Mouse (Mus musculus) stomach, postnatal 0 days (tissue): Measurements from ENCODE around the gene Ctf1. TPM values are rescaled to one million over a fixed set of nuclear protein-coding genes. Genes with fewer than 3 reads are reported as not detected.
A peak's percentile ranks its signal among the peaks of the same experiment; 100 is the strongest.

Experiments
- ATAC-seq: fragments of 200-750 bp; cut with Nextera tagmentation; 2 replicates; pipeline ENCODE4 v1.8.0; 2017; ENCODE audit not compliant: low FRiP score, low TSS enrichment
- DNase-seq: peaks from one replicate; pipeline ENCODE4 v3.0.0-alpha.2; 2016; ENCODE audit warnings: low spot score
- H3K27ac ChIP-seq: fragments of 300-500 bp; sonication (generic); replicated peaks from 2 replicates; pipeline ENCODE4 v1.5.1; 2014; ENCODE audit warnings: mild to moderate bottlenecking, control low read depth
- H3K27me3 ChIP-seq: fragments of 300-500 bp; sonication (generic); 2 replicates; pipeline ENCODE4 v1.6.1; 2014; ENCODE audit warnings: low read length; ENCODE audit not compliant: control insufficient read depth, insufficient read depth
- H3K36me3 ChIP-seq: fragments of 300-500 bp; sonication (generic); 2 replicates; pipeline ENCODE4 v1.6.1; 2014; ENCODE audit warnings: low read length, mixed read lengths; ENCODE audit not compliant: control insufficient read depth, insufficient read depth
- H3K4me1 ChIP-seq: fragments of 300-500 bp; sonication (generic); replicated peaks from 2 replicates; pipeline ENCODE4 v1.6.1; 2014; ENCODE audit warnings: antibody characterized with exemption; ENCODE audit not compliant: control insufficient read depth, insufficient read depth
- H3K4me2 ChIP-seq: fragments of 300-500 bp; sonication (generic); replicated peaks from 2 replicates; pipeline ENCODE4 v1.6.1; 2014; ENCODE audit warnings: low read depth, mild to moderate bottlenecking, control low read depth, moderate library complexity
- H3K4me3 ChIP-seq: fragments of 300-500 bp; sonication (generic); 2 replicates; pipeline ENCODE4 v1.5.1; 2014; ENCODE audit warnings: low read depth, low read length, control low read depth
- H3K9ac ChIP-seq: fragments of 300-500 bp; sonication (generic); 2 replicates; pipeline ENCODE4 v1.6.1; 2014; ENCODE audit warnings: mild to moderate bottlenecking, low read length, control low read depth, mixed read lengths
- H3K9me3 ChIP-seq: fragments of 300-500 bp; sonication (generic); 2 replicates; pipeline ENCODE4 v1.6.1; 2016; ENCODE audit warnings: low read length; ENCODE audit not compliant: control insufficient read depth
- CTCF ChIP-seq: IDR thresholded peaks from 2 replicates; pipeline ENCODE4 v1.5.1; 2016; ENCODE audit warnings: antibody characterized with exemption, low read depth, mild to moderate bottlenecking, moderate library complexity
- EP300 ChIP-seq: optimal IDR thresholded peaks from 2 replicates; pipeline ENCODE3; 2016; ENCODE audit warnings: antibody characterized with exemption
- WGBS: fragments of 180-500 bp; shearing (Covaris S2); extraction: QIAGEN DNeasy Blood & Tissue Kit; methylation state at CpG from one replicate; pipeline ENCODE4 v1.1.7; 2014; 5-methylcytosine and 5-hydroxymethylcytosine counted together
- polyA plus RNA-seq: library from polyadenylated mRNA; unstranded; fragments of >200 nt; fragmentation: Nextera tagmentation; extraction: Ambion mirVana; gene quantifications from 2 replicates; pipeline ENCODE4 v1.2.1, GENCODE M21; 2015

The Ctf1 gene
- polyA plus RNA-seq, 1 experiment from 2014 or later = 13.4 TPM

DNA sequence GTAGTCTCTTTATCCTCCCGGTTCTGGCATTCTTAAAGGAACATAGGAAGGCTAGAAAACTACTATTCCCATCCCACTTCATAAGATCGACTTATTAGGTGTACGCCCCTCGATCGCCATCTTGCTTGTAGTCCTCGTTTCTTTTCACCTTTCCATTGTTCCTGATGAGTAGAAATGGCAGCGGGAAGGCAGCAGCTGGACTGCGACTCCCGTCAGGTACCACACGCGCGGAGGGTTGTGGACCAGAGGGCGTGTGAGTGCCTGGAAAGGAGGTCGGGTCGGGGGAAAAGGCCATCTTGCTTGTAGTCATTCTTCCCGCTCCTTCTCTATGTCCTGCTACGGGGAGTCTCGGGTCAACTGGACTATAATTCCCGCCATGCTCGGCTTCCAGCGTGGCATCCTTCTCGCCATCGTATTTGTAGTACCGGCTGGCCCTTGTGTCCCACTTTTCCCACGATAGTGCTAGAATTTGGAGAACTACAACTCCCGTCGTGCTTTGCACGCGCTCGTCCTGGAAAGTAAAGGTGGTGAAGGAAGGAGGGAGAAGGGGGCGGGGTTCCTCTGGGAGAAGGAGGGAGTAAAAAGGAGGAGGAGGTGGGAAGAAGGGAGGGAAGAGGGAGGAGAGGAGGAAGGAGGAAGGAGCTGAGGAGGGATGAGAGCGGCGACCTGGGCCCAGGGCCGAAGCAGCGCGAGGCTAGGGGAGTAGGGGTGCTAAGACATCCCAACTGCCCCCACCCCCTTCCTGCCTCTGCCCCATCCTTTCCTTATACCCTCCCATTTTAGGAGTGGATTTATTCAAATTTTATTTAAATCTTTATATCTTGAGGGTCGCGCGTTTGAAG, 33.3 kb downstream of the Ctf1 start:
- Histone ChIP-seq H3K27ac (peak overlapping the region; percentile 79), H3K9me3 (no peaks in the 10 kb centered on the region), H3K36me3 (peaks cover 7% of the 10 kb centered on the region), H3K4me3 (peak overlapping the region; percentile 72), H3K4me1 (peaks cover 4% of the 10 kb centered on the region), H3K9ac (peak overlapping the region; percentile 76), H3K27me3 (no peaks in the 10 kb centered on the region), H3K4me2 (peak overlapping the region; percentile 97)
- WGBS = under 1% methylated on average over 33 of the region's 39 CpGs
- DNase-seq (peak; percentile 96), ATAC-seq (peak; percentile 95)
- TF ChIP-seq CTCF (peak; percentile 9; the same call in 1 of the 2 replicates), EP300 (no peak)

DNA sequence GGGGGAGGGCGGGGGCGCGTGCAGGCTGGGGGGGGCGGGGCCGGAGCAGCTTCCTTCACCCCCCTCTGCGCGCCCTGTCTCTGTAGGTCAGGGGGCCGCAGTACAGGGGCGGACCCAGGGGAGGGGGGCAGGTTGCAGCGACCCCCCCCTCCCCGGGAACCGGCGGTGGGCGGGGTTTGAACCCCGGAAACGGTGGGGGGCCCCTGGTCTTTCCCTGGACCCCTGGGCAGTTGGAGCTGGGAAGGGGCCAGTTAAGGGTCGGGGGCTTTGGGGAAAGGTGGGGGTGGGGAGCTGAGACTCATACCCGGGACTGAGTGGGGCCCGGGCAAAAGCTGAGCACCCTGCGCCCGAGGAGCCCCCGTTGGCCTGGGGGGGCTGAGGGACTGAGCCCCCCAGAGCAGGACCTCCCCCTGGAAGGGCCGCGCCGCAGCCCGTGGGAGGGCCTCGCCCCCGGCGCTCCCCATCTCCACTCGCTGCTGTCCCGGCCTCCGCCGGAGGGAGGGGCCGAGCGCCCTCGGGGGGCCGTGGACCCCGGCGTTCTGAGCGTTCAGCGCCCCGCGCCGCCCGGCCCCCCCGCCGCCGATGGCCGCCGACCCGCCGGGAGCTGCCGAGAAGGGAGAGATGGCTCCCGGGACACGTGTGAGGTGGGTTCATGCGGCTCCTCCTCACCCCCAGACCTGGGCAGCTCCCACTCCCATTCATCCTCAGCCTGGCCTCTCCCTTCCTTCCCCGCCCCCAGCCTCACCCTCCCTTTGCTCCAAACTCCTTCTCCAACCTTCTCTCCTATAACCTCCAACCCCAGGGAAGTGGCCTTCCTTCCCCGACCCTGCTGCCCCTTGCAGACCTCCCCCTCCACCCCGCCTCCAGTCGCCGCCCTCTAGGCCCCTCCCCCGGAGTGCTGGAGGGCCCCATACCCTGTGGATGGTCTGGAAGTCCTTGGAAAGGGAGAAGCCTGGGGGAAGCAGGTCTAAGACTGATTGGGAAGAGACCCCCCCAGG, 34.3 kb downstream of the Ctf1 start:
- Histone ChIP-seq H3K4me1 (peaks cover 4% of the 10 kb centered on the region), H3K27ac (peak overlapping the region; percentile 56), H3K4me3 (peak overlapping the region; percentile 72), H3K4me2 (peak overlapping the region; percentile 97), H3K9me3 (no peaks in the 10 kb centered on the region), H3K27me3 (no peaks in the 10 kb centered on the region), H3K9ac (peak overlapping the region; percentile 76), H3K36me3 (peaks cover 12% of the 10 kb centered on the region)
- WGBS = under 1% methylated on average over 38 of the region's 62 CpGs
- TF ChIP-seq CTCF = no peak
- TF ChIP-seq EP300 = no peak
- ATAC-seq = no peak
- DNase-seq = peak; percentile 41

DNA sequence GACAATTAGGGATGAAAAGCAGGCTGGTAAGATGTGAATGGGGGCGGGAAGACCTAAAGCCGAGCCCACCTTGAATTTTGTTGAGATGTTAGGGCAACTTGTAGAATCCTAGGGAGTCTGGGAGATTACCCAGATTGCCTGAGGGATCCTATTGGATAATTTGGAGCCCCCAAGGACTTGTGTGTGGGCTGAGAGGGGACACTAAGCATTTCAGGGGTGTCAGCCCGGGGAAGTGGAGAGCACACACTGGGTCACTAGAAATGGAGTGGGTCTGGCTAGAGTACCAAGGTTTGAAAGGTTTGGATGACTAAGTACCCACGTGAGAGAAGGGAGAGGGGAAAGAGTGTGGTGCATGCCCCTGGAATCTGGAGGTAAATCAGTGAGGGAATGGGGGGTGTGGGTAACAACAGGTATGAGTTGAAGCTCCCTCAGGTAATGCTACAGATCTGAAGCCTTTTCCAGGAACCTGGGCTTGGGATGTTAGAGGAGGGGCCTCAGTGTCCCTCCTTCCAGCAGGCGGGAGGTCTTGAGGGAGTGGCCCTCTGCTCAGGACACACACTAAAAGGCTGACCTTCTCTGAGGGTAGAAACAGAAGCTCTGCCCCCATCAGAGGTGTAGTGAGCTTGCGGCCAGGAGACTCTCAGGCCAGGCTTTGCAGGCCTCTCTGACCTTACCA, 35.2 kb downstream of the Ctf1 start:
- ATAC-seq = no peak
- no peak for DNase-seq
- TF ChIP-seq EP300 (no peak), CTCF (no peak)
- Histone ChIP-seq H3K4me2 (peak overlapping the region; percentile 97), H3K36me3 (peaks cover 20% of the 10 kb centered on the region), H3K9ac (peak overlapping the region; percentile 76; the same call in 1 of the 2 replicates), H3K27me3 (no peaks in the 10 kb centered on the region), H3K27ac (peak overlapping the region; percentile 56; the same call in 1 of the 2 replicates), H3K4me1 (peaks cover 4% of the 10 kb centered on the region), H3K4me3 (peak overlapping the region; percentile 72; the same call in 1 of the 2 replicates), H3K9me3 (no peaks in the 10 kb centered on the region)
- WGBS = 32% methylated on average over 6 of the region's 6 CpGs

DNA sequence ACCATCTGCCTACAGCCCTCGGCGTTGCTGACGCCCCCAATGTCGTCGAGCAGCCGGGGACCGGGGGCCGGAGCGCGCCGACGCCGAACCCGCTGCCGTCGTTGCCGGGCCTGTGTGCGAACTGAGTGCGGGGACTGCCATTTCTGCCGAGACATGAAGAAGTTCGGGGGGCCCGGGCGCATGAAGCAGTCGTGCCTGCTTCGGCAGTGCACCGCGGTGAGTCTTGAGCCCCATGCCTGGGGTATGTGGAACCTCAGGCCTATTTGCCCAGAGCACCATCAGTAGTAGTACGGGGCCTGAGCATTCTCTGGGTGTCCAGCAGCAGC, 35.7 kb downstream of the Ctf1 start:
- WGBS = 91% methylated on average over 28 of the region's 28 CpGs
- no peak overlapping the region for H3K27ac ChIP-seq
- no peaks in the 10 kb centered on the region for H3K9me3 ChIP-seq
- H3K4me3 ChIP-seq = no peak overlapping the region
- DNase-seq (no peak), ATAC-seq (no peak)
- H3K36me3 ChIP-seq = peaks cover 20% of the 10 kb centered on the region
- peaks cover 4% of the 10 kb centered on the region for H3K4me1 ChIP-seq
- H3K27me3 ChIP-seq = no peaks in the 10 kb centered on the region
- TF ChIP-seq EP300 = no peak
- no peak for TF ChIP-seq CTCF
- H3K9ac ChIP-seq = no peak overlapping the region
- no peak overlapping the region for H3K4me2 ChIP-seq
